Mouse (Mus musculus) monocyte, adult 5-6 weeks (primary cell): Measurements from ENCODE around the gene Cd8b1. TPM values are rescaled to one million over a fixed set of nuclear protein-coding genes. Genes with fewer than 3 reads are reported as not detected.

ENCODE experiments used
- ATAC-seq: fragments of 153-309, 156-312 bp; replicated peaks from 2 replicates; pipeline ENCODE4 v1.8.0; 2017; ENCODE audit warnings: mild to moderate bottlenecking; ENCODE audit not compliant: low TSS enrichment, insufficient number of reproducible peaks, severe bottlenecking, poor library complexity, low FRiP score
- total RNA-seq: library from RNA; stranded (forward); fragments of 200-1000, 200-491, 200-594 nt; gene quantifications from 3 replicates; pipeline ENCODE4 v1.2.3, GENCODE M21; 2017

The Cd8b1 gene
- total RNA-seq, 1 experiment from 2014 or later, result 2.2 TPM

DNA sequence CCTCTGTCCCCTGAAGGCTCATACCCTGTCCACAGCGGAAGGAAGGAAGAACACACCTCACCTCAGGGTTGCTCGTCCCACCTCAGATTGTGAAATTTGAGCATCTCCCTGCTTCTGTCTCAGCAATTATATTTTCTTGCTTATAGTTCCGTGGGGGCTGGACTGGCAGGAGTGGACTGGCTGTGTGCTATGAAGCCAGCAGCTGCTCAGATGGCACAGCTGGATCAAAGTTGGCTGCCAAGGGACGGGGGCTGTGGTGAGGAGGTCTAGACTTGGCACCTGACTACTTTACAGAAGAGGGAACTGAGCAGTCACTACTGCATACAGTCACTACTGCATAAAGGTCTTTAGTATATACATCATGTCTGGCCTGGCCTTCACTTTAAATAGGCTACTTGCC is 16.8 kb downstream of the Cd8b1 start:
- no peak for ATAC-seq

DNA sequence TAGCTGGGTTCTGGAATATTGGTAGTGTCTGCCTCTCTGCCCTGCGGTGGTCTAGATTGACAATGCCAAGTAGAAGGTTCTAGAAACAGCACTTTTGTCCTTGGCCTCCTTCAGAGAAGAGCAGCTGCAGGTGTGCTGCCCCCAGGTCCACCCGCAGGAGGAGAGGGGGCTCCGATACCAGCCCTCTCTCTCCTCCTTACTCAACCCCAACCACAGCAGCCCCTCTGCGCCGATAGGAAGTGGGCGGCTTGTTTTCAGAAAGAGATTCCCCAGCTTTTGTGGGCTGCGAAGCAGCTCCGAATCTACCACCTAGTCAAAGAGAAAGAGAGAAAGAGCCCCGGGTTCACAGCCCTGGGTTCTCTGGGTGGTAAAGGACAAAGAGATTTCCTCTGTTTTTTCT is 18.6 kb downstream of the Cd8b1 start:
- ATAC-seq, result no peak

DNA sequence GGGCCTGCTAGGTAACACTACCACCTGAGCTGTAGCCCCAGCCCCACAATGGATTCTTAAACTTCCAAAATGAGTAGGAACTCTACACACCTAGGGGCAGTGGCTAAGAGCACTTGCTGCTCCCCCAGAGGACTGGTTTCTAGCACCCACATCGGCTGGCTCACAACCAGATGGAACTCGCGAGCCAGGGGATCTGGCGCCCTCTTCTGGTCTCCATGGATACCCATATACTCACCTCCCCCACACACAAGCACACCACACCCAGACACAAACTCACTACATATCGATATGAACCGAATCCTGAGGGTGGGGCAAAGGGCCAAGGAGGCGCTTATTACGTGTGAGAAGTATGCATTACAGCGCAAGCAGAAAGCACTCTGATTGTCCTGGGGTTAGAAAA is 25.4 kb downstream of the Cd8b1 start:
- ATAC-seq, result no peak

DNA sequence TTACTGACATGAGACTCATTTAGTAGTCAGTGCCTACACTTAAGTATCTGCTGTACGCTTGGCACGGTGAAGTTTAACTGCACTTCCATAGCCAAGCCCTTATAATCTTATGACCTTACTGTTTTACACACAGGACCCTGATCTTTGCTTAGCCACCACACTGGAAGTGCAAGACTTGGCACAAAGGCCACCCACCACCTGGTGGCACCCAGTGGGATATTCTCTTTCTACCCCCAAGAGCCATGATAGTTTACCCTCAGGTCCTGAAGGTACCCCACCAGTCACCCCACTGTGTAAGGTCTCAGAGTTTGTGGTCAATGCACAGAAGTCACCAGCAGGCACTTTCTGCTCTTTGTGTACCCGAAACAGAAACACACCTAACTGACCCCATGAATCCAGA is 28.6 kb downstream of the Cd8b1 start:
- ATAC-seq, result no peak

DNA sequence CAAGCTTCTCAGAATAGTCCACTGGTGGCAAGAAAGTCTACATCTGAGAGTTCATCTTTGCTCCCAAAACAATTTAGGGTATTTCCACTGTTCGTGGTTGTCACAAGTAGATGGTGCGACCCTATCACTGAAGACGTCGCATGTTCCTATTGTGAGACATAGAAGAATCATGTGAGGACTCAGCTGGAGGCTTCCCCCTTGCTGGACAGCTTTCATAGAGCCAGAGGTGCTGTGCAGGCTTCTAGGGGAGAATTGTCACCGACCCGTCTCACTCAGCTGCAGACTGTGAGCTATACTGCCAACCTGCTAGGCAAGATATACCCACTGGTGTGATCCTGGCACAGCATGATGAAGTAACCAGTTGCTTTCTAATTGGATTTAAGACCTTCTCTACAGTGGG is 29.6 kb downstream of the Cd8b1 start:
- ATAC-seq, result no peak

DNA sequence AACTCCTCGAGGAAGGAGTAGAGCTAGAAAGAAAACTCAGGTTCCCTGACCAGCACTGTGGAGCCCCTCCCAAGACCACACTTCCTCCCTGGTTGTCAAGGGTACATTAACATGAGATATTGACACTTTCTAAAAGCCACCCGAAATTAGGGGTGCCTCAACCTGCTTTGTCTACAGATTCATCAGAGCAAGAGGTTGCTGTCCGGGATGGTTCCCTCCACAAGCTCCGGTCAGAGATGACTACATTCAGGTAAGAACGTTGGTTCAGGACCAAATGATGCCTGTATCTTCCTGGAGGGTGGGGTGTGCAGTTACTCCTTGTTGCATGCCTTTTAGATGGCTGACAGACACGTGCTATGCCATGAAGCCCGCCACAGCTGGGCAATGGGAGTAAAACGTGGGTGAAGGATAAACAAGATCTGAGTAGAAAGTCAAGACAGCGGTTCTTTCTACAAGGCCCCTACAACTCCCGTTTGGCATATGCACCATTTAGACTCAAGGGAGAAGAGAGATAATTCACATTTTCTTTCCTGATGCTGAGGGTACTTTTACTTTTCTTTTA is 30.4 kb downstream of the Cd8b1 start:
- ATAC-seq, result no peak

DNA sequence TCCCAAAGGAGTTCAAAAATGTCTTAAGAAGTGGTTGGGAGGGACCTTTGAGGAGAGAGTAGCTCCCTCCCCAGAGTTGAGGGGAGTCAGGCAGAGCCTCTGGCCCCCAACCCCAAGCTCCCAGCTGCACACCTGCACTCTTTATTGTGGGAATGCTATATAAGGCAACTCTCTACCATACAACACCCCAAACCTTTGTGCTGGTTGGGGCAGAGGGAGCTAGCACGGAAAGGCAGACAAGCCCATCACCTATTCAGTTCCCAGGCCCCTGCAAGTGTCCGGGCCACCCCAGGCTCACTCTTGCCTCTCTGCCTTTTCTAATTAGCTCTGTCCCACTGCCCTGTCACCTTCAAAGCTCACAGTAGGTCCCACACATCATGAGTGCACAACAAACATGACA is 31.1 kb downstream of the Cd8b1 start:
- no peak for ATAC-seq

DNA sequence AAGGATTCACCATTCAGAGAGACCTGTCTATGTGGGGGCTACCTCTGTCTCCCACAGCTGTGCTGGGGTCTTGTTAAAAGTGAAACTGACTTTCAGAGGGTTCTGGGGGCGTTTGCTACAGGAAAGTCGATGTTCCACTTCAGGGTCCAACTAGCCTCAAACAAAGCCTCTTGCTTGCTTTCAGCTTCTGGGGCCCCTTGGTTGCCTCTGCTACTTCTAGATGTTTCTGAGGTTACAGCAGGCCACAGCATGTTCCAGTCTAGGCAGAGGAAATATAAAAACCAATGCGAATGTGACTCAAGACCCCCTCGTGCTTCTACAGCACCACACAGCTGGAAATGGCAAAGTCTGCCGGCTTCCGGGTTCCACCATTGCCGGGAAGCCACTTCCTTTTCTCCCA is 34.9 kb downstream of the Cd8b1 start:
- ATAC-seq, result no peak

DNA sequence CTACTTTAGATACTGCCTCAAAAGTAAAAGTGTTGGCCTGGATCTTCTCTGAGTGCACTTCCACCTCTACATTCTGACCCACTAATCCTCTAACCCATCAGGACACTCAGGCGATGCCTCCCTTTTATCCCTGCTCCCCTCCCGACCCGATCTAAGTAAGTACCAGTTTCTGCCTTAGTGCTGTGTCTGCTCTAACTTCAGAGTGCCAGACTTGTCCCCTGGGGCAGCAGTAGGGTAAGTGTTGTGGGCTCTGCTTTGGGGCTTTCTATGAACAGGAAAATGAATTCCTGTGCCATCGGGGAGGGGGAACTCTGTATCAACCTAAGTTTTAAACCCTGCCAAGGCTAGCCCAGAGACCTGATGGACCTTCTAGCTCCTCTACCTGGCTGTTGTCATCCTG is 37.6 kb downstream of the Cd8b1 start:
- no peak for ATAC-seq

DNA sequence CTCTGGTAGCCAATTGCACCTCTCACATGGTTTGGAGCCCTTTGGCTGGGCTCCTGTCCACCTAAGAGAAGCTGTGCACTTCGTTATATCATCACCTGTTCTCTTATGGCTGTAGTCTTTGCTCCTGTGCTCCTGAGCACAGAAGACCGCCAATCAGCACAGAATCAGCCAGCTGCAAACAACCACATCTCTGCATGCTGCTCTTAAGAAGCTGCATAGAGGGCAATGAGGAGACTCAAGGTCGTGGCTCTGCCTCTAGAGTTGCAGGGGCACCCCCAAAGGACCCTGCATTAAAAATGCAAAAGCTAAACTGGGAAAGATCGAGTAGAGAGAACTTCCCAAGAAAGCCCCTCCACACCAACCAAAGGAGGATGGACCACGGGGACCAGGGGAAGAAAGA is 38.2 kb downstream of the Cd8b1 start:
- no peak for ATAC-seq

DNA sequence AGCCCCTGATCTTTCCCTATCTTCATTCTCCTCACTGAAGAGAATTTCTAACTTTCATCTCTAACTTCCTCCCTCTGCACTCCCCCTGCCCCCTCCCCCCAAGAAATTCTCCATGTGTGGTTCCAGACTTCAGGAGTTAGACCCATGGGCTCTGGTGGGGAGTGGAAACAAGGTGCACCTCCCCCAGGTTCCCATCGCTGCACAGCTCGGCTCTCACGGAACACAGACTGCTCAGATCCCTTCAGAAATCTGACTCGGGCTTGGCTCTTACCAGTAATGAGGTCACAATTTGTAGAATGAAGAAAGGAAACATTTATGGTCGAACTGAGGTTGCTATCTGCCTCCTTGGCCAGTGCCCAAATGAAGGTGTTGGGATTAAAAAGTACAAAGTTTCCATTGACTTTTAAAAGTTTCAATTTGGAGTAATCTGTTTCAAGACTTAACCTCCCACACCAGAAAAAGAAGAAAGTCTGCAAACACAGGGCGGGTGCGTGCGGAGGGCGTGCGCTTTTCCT is 38.6 kb downstream of the Cd8b1 start:
- no peak for ATAC-seq

DNA sequence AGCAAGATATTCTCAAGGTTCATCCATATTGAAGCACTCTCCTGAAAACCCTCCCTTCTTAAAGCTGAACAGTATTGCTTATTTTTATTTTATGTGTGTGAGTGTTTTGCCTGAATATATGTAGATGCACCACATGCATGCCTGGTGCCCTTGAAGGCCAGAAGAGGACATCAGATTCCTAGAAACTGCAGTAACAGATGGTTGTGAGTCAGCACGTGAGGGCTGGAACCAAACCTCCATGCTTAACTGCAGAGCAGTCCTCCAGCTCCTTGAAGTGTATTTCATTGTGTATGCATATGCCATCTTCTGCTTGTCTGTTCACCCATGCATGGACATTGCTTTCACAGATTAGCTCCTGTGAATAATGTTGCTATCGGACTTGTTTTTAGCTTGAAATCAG is 41.4 kb downstream of the Cd8b1 start:
- no peak for ATAC-seq

DNA sequence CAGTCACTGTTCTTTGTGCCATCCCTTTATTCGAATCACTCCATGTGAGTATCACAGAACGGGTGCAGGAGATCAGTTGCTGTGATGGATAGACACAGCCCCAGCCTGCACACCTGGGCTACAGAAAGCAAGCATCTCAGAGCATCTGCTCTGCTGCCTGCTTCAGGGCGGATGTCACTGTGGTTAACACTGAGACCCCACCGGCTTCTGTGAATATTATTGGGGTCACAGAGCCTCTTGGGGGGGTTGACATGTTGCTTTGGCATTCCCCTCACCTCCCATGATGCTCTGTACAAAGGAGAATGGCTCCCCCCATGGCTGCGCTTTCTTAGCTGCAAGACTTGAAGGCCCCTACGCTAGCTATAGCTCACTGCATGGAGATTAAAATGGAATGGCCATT is 46.8 kb downstream of the Cd8b1 start:
- no peak for ATAC-seq

DNA sequence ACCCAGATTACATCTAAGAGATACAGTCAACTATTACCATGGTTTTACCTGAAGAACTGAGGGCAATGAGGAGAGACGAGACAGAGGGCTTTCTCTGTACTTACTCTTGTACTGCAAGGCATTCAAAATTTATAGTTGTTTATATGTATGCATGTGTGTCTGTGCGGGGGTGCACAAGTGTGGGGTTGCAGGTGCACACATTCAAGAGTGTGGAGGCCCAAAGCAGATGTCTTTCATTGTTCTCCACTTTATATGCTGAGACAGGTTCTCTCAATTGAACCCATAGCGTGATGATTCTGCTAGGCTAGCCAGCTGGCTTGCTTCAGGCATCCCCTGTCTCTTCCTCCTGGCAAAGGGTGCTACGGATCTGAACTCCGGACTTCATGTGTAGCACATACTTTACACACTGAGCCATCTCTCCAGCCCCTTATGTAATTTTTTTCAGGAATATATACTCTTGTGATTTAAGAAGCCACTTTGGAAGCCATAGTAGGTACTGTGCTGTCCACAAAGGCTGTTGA is 48.6 kb downstream of the Cd8b1 start:
- ATAC-seq, result no peak

DNA sequence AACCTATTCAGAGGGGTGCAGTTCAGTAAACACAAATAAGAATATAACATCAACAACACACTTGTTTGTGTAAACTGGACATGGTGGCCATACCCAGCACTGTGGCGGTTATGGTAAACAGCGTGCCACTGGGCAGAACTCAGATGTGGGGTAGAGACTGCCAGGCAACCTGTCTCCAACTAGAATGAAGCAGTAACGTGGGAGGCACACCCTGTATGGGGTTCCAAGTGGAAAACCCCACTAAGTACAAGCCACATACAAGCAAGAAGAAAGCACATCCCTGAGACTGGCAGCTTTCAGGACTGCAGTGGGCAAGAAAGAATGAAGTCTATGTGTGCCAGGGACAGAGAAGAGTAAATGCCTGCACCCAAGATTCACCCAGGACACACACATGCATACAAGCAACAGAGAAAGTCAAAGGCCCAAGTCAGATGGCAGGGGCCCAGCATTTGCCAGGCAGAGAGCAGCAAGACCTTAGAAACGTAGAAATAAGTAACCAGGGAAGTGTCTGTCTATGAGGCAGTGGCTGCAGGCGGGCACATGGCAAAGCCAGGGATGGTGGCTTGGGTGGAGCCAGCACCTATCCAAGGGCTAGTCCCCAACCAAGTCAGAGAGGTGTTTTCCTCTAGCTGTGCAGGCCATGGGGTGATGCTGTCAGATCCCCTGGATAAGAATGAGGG is 49.6 kb downstream of the Cd8b1 start:
- no peak for ATAC-seq

DNA sequence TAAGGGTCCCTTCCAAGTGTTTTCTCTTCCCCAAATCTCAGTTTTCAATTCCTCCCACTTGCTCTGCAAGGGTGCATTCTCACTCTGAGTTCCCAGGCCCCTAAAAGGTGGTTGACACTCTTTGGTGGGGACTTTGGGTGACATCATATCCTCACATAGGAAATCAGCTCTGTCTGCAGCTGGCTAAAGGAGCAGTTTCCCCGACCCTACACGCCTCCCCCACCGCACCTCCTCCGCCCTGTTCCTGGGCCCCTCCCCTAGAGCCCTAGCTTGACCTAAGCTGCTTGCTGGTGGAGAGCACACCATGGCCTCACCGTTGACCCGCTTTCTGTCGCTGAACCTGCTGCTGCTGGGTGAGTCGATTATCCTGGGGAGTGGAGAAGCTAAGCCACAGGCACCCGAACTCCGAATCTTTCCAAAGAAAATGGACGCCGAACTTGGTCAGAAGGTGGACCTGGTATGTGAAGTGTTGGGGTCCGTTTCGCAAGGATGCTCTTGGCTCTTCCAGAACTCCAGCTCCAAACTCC is 50.7 kb downstream of the Cd8b1 start, which contains the start of gene Cd8a:
Gene Cd8a (plus strand): TSS at position 179 of the 527 bp plus-strand sequence.
- ATAC-seq, result no peak

DNA sequence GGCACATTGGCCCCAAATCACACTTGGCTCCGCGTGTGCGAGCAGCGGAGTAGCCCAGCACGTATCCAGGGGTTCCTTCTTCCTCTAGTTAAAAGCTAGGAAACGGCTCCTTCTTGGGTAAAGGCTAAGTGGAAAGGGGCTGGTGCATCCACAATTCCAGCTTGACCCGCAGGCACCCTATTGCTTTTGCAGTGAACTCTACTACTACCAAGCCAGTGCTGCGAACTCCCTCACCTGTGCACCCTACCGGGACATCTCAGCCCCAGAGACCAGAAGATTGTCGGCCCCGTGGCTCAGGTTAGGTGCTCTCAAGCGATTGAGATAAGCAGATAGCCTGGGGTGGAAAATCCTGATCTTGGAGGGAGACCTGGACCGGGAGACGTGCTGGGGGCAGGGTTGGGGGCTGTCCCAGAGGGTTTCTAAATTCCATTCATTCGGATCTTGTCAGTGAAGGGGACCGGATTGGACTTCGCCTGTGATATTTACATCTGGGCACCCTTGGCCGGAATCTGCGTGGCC is 51.8 kb downstream of the Cd8b1 start:
- no peak for ATAC-seq

DNA sequence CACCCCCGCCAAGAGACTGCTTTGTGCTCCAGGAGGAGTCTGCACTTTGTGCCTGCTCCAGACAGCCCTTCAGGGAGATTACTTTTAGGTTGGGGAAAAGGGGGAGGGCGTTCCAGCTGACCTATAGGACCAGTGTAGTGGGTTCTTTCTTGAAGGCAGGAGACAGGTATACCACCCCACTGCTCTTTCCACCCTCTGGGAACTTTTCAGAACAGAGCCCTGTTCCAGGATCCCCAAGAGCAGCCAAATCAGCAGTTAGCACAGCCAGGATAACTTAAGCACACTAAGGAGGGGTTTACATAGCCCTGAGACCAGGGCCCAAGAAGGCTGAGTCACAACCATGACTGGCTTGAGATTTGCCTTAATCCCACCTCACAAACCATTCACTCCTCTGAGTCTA is 52.3 kb downstream of the Cd8b1 start:
- no peak for ATAC-seq

DNA sequence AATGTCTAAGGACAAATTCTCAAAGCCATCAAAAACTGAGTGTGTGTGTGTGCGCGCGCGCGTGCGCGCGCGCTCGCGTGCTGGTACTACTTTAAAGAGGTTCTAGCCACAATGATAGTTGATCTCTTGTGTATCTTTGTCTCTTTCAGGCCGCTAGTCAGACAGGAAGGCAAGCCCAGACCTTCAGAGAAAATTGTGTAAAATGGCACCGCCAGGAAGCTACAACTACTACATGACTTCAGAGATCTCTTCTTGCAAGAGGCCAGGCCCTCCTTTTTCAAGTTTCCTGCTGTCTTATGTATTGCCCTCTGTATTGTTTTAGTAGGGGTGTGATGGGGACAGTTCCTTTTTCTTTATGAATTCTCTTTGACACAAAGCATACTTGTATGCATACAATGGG is 54.1 kb downstream of the Cd8b1 start:
- ATAC-seq, result no peak

DNA sequence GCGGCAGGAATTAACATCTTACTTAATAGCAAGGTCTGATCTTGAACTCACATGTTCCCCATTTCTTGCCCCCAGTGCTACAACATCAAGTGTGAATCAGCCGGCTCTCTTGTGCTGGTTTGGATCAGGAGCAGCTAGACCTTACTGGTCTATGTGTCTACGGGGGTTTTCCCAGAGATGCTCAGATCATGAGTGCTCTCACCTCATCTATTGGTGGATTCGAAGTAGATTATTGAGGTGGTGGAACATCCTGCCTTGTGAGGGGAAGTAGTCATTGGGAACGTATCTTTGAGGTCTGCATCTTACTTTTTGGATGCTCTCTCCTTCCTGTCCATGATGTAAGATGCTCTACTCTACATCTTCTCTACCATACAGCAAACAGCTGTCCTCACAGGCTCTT is 59.1 kb downstream of the Cd8b1 start:
- no peak for ATAC-seq
